Mouse (Mus musculus): ENCODE results near the gene Eif4a3. TPM values are rescaled to one million over a fixed set of nuclear protein-coding genes. Genes with fewer than 3 reads are reported as not detected.

The Eif4a3 gene
- polyA plus RNA-seq, 1 experiment from 2014 or later = 257 TPM

GRCm38 (mm10) chr11:119239480-119239879, 60.4 kb downstream of the Eif4a3 start:
- no peaks in the 10 kb centered on the region for H3K27me3 ChIP-seq (ENCODE audit: control insufficient read depth, insufficient read depth, low read length)
- DNase-seq (no peak), ATAC-seq (ENCODE audit: low FRiP score, low TSS enrichment) (no peak)
- WGBS = 90% methylated on average over 12 of the region's 12 CpGs
- no peak overlapping the region for H3K9ac ChIP-seq (replicated peaks; ENCODE audit: low read length)
- no peak overlapping the region for H3K27ac ChIP-seq (replicated peaks; ENCODE audit: low read depth, low read length)
- no peak overlapping the region for H3K4me3 ChIP-seq (replicated peaks; ENCODE audit: low read depth, low read length)
- H3K9me3 ChIP-seq (ENCODE audit: control insufficient read depth, low read length) = no peaks in the 10 kb centered on the region
- H3K4me1 ChIP-seq (ENCODE audit: control insufficient read depth, insufficient read depth, low read length) = peaks cover 5% of the 10 kb centered on the region; the same call in 1 of the 2 replicates
- peaks cover 40% of the 10 kb centered on the region for H3K36me3 ChIP-seq (ENCODE audit: control insufficient read depth, insufficient read depth, low read length)
- H3K4me2 ChIP-seq (ENCODE audit: low read length) = no peak overlapping the region

Other genes starting within 250 kb of the Eif4a3 start
- 19.0 and 19.3 TPM in 2 replicates for gene Cbx4, start 213.9 kb downstream of the Eif4a3 start, polyA plus RNA-seq (2014; fragmentation: Nextera tagmentation; extraction: Ambion mirVana)
- gene Tbc1d16, start 71.6 kb downstream of the Eif4a3 start, polyA plus RNA-seq (2014; fragmentation: Nextera tagmentation; extraction: Ambion mirVana) = 36.1 and 41.1 TPM in 2 replicates
- gene Ccdc40, start 71.5 kb downstream of the Eif4a3 start, polyA plus RNA-seq (2014; fragmentation: Nextera tagmentation; extraction: Ambion mirVana) = 12.2 and 13.3 TPM in 2 replicates
- gene Gaa, start 32.2 kb downstream of the Eif4a3 start, polyA plus RNA-seq (2014; fragmentation: Nextera tagmentation; extraction: Ambion mirVana) = 58.6 and 67.2 TPM in 2 replicates
- 0.11 and 0.16 TPM in 2 replicates for gene Card14, start 7.7 kb upstream of the Eif4a3 start, polyA plus RNA-seq (2014; fragmentation: Nextera tagmentation; extraction: Ambion mirVana)
- 5.3 and 6.1 TPM in 2 replicates for gene Sgsh, start 55.4 kb upstream of the Eif4a3 start, polyA plus RNA-seq (2014; fragmentation: Nextera tagmentation; extraction: Ambion mirVana)
- 3.9 and 5.0 TPM in 2 replicates for gene Slc26a11, start 55.5 kb upstream of the Eif4a3 start, polyA plus RNA-seq (2014; fragmentation: Nextera tagmentation; extraction: Ambion mirVana)
- 0.72 and 3.2 TPM in 2 replicates for gene Rnf213, start 93.0 kb upstream of the Eif4a3 start, polyA plus RNA-seq (2014; fragmentation: Nextera tagmentation; extraction: Ambion mirVana)
- 21.2 and 23.0 TPM in 2 replicates for gene Endov, start 191.3 kb upstream of the Eif4a3 start, polyA plus RNA-seq (2014; fragmentation: Nextera tagmentation; extraction: Ambion mirVana)
- 10.1 and 11.3 TPM in 2 replicates for gene Nptx1, start 247.7 kb upstream of the Eif4a3 start, polyA plus RNA-seq (2014; fragmentation: Nextera tagmentation; extraction: Ambion mirVana)